Mouse (Mus musculus): ENCODE results near the gene Ces5a. TPM values are rescaled to one million over a fixed set of nuclear protein-coding genes. Genes with fewer than 3 reads are reported as not detected.

The Ces5a gene
- polyA plus RNA-seq, 1 experiment, result 5.0 TPM

DNA sequence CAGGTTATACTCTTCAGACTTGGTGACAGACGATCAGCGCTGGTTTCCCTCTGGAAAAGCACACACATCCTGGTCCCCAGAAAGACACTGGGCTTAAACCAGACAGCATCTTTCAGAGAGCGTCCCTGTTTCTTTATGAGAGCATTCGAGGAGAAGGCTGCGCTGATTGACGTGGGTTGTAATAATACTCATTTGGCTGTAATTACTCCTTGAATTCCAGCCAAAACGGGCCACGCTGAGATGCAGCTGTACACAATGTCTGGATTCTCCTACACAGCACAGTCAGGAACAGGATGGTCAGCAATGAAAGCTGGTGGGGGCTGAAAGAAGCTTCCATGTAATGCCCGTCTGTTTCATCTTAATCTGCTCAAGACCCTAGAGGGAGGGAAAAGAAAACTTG lies 31.5 kb upstream of the Ces5a start:
- no peaks in the 10 kb centered on the region for H3K27me3 ChIP-seq (ENCODE audit: control insufficient read depth, insufficient read depth, low read length)
- no peaks in the 10 kb centered on the region for H3K36me3 ChIP-seq (ENCODE audit: control insufficient read depth, insufficient read depth, low read length)
- TF ChIP-seq POLR2A (IDR thresholded peaks at IDR 0.05; ENCODE audit: control insufficient read depth, low read depth, low read length), result no peak
- no peak for TF ChIP-seq CTCF (IDR thresholded peaks at IDR 0.05; ENCODE audit: control insufficient read depth, insufficient read depth, insufficient replicate concordance, low read depth, low read length)
- no peak overlapping the region for H3K4me3 ChIP-seq (ENCODE audit: control insufficient read depth, low read depth, low read length)
- H3K4me1 ChIP-seq (ENCODE audit: control insufficient read depth, insufficient read depth, low read length), result no peaks in the 10 kb centered on the region
- no peak overlapping the region for H3K27ac ChIP-seq (ENCODE audit: control insufficient read depth, insufficient read depth, low read depth, low read length)

DNA sequence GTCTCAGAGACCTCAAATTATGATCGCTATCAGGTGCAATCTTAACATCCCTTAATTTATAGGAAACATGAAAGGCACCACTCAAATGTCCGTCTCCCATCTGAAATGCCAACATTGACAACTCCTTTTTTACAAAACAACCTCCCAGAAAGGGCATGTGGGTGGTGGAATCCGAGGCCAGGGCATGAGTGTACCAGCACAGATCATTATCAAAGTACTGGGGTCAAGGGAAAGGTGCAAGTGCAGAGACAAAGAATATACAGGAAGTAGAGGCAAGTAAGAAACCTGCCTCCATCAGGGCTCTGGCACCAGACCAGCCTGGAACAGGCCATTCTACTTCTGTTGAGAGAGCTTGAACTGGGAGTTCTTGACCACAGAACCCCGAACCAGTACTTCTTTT lies 29.0 kb upstream of the Ces5a start:
- Histone ChIP-seq H3K4me1 (ENCODE audit: control insufficient read depth, insufficient read depth, low read length) (no peaks in the 10 kb centered on the region), H3K36me3 (ENCODE audit: control insufficient read depth, insufficient read depth, low read length) (no peaks in the 10 kb centered on the region), H3K4me3 (ENCODE audit: control insufficient read depth, low read depth, low read length) (no peak overlapping the region), H3K27ac (ENCODE audit: control insufficient read depth, insufficient read depth, low read depth, low read length) (no peak overlapping the region), H3K27me3 (ENCODE audit: control insufficient read depth, insufficient read depth, low read length) (no peaks in the 10 kb centered on the region)
- TF ChIP-seq CTCF (IDR thresholded peaks at IDR 0.05; ENCODE audit: control insufficient read depth, insufficient read depth, insufficient replicate concordance, low read depth, low read length) (no peak), POLR2A (IDR thresholded peaks at IDR 0.05; ENCODE audit: control insufficient read depth, low read depth, low read length) (no peak)

DNA sequence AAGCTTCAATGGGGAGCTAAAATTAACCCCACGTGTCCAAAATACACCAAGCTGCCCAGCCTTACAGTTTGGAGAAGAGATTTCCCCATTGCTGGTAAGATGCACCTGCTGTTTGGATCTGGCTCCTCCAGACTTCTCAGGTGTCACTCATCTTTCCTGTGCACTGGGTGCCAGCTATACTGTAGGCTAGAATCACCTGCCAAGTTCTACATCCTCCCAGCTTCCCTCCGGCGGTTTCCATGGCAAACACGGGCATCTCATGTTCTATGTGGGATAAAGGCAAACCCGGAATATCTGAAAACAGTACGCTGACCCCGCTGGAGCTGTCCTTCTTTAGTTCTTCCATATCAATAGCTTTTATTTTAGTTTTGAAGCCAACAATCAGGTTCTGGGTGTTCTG lies 27.9 kb upstream of the Ces5a start:
- no peak overlapping the region for H3K4me3 ChIP-seq (ENCODE audit: control insufficient read depth, low read depth, low read length)
- H3K27me3 ChIP-seq (ENCODE audit: control insufficient read depth, insufficient read depth, low read length), result no peaks in the 10 kb centered on the region
- TF ChIP-seq POLR2A (IDR thresholded peaks at IDR 0.05; ENCODE audit: control insufficient read depth, low read depth, low read length) (no peak), CTCF (IDR thresholded peaks at IDR 0.05; ENCODE audit: control insufficient read depth, insufficient read depth, insufficient replicate concordance, low read depth, low read length) (no peak)
- H3K4me1 ChIP-seq (ENCODE audit: control insufficient read depth, insufficient read depth, low read length), result no peaks in the 10 kb centered on the region
- H3K27ac ChIP-seq (ENCODE audit: control insufficient read depth, insufficient read depth, low read depth, low read length), result no peak overlapping the region
- H3K36me3 ChIP-seq (ENCODE audit: control insufficient read depth, insufficient read depth, low read length), result no peaks in the 10 kb centered on the region

DNA sequence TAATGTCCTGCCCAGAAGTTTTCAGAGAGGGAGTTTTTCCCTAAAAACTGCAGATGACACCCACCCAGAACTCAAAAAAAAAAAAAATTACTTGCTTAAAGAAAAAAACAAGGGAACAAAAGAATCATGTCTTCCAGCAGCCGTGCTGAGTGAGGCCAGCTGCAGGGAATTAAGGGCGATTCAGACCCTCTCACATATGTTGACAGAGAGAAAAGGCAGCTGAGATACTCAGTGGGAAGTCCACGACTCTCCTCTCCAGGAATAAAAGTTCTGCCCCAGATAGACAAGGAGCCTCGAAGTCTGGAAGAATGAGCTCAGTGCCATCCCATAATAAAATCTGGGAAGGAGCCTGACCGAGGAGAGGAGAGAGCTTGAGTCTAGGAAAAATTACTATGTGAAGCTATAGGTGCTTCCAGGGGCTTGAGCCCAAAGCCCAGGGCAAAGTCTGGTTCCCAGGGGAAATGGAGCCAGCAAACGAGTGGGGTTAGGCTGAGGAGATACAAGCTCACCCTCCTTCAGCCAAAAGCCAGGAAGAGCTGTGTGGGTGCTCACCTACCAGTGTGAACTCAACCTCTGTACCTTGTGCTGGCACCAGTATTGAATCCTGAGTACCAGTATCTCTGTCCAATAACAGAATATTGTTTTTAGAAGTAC lies 27.1 kb upstream of the Ces5a start:
- Histone ChIP-seq H3K4me1 (ENCODE audit: control insufficient read depth, insufficient read depth, low read length) (no peaks in the 10 kb centered on the region), H3K36me3 (ENCODE audit: control insufficient read depth, insufficient read depth, low read length) (no peaks in the 10 kb centered on the region), H3K27ac (ENCODE audit: control insufficient read depth, insufficient read depth, low read depth, low read length) (no peak overlapping the region), H3K4me3 (ENCODE audit: control insufficient read depth, low read depth, low read length) (no peak overlapping the region), H3K27me3 (ENCODE audit: control insufficient read depth, insufficient read depth, low read length) (no peaks in the 10 kb centered on the region)
- TF ChIP-seq CTCF (IDR thresholded peaks at IDR 0.05; ENCODE audit: control insufficient read depth, insufficient read depth, insufficient replicate concordance, low read depth, low read length), result no peak
- TF ChIP-seq POLR2A (IDR thresholded peaks at IDR 0.05; ENCODE audit: control insufficient read depth, low read depth, low read length), result no peak

DNA sequence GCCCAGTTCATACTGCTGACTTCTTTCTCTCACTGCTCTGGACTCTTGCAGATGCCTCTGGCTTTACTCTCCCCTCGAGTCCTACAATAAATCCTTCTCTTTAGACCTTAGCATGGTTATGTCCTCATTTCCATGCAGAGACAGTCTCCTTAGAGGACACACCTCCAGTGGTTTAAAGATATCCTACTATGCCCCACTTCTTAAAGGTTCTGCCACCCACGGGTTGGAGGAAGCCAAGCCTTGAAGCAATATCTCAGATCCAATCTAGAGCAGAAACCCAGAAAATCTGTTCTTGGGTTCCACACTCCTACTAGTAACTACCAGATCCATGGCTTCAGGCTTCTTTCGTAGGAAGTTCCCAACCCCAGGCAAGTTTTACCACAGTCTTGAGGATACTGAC lies 25.6 kb upstream of the Ces5a start:
- Histone ChIP-seq H3K4me3 (ENCODE audit: control insufficient read depth, low read depth, low read length) (no peak overlapping the region), H3K27me3 (ENCODE audit: control insufficient read depth, insufficient read depth, low read length) (no peaks in the 10 kb centered on the region), H3K36me3 (ENCODE audit: control insufficient read depth, insufficient read depth, low read length) (no peaks in the 10 kb centered on the region), H3K4me1 (ENCODE audit: control insufficient read depth, insufficient read depth, low read length) (no peaks in the 10 kb centered on the region), H3K27ac (ENCODE audit: control insufficient read depth, insufficient read depth, low read depth, low read length) (no peak overlapping the region)
- TF ChIP-seq CTCF (IDR thresholded peaks at IDR 0.05; ENCODE audit: control insufficient read depth, insufficient read depth, insufficient replicate concordance, low read depth, low read length), result no peak
- TF ChIP-seq POLR2A (IDR thresholded peaks at IDR 0.05; ENCODE audit: control insufficient read depth, low read depth, low read length), result no peak

DNA sequence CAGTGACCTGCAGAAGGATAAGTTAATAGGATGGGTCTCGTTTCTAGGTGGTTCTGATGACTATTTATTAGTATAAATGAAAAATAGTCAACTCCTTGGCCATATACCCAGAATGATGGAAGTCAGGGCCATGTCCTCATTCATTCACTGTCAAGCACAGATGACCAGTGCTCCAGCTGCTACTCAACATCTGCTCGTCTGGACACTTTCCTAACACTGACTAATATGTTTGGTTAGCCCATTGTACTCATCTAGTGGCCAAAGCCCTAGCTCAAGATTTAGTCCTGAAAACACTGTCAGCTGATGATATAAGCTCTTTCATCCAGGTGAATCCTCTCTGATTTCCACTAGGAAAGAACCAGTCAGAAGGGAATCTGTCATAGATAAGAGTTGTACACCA lies 24.1 kb upstream of the Ces5a start:
- no peaks in the 10 kb centered on the region for H3K36me3 ChIP-seq (ENCODE audit: control insufficient read depth, insufficient read depth, low read length)
- no peak for TF ChIP-seq CTCF (IDR thresholded peaks at IDR 0.05; ENCODE audit: control insufficient read depth, insufficient read depth, insufficient replicate concordance, low read depth, low read length)
- no peak for TF ChIP-seq POLR2A (IDR thresholded peaks at IDR 0.05; ENCODE audit: control insufficient read depth, low read depth, low read length)
- H3K27ac ChIP-seq (ENCODE audit: control insufficient read depth, insufficient read depth, low read depth, low read length), result no peak overlapping the region

DNA sequence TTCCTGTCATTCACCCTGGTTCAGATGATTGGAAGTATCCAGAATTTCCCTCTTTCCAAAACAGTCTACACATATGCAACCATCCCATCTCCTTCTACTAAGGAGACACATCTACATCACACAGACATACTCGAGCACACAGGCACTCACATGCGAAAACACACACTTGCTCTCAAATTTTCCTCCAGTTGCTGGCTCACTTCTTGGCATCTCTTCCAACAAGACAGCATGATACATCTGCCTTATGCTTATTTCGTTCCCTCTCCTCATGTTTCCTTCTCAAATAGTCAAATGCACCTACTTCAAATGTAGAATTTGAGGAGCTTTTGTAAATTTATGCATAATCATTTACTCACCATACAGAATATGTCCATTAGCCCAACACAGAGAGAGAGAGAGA lies 33.0 kb downstream of the Ces5a start:
- Histone ChIP-seq H3K27me3 (ENCODE audit: control insufficient read depth, insufficient read depth, low read length) (no peaks in the 10 kb centered on the region), H3K36me3 (ENCODE audit: control insufficient read depth, insufficient read depth, low read length) (no peaks in the 10 kb centered on the region), H3K4me3 (ENCODE audit: control insufficient read depth, low read depth, low read length) (no peak overlapping the region), H3K27ac (ENCODE audit: control insufficient read depth, insufficient read depth, low read depth, low read length) (no peak overlapping the region), H3K4me1 (ENCODE audit: control insufficient read depth, insufficient read depth, low read length) (no peaks in the 10 kb centered on the region)
- TF ChIP-seq POLR2A (IDR thresholded peaks at IDR 0.05; ENCODE audit: control insufficient read depth, low read depth, low read length), result no peak
- no peak for TF ChIP-seq CTCF (IDR thresholded peaks at IDR 0.05; ENCODE audit: control insufficient read depth, insufficient read depth, insufficient replicate concordance, low read depth, low read length)

More for the DNA sequence above, 24.1 kb upstream of the Ces5a start:
- Histone ChIP-seq H3K4me1 (ENCODE audit: control insufficient read depth, insufficient read depth, low read length) (no peaks in the 10 kb centered on the region), H3K4me3 (ENCODE audit: control insufficient read depth, low read depth, low read length) (no peak overlapping the region), H3K27me3 (ENCODE audit: control insufficient read depth, insufficient read depth, low read length) (no peaks in the 10 kb centered on the region)
